Comparison of ENCODE assay signal across 27 mouse cellular contexts in genomic region chr17:46021173-46021572, GRCm38 (mm10).
"Had no signal": no experiment of that assay in that cellular context is flagged by ENCODE, and none has a peak within 500 bp of the region (broad histone marks: within the 10 kb centered on the region; RNA-seq: fewer than 3 reads in every experiment).

No protein-coding gene starts in this region.

- H3K27me3 ChIP-seq: embryonic facial prominence, embryonic 12.5 days; embryonic facial prominence, embryonic 13.5 days; embryonic facial prominence, embryonic 15.5 days; forebrain, embryonic 12.5 days; forebrain, embryonic 13.5 days; forebrain, embryonic 15.5 days had no signal

- ATAC-seq: forebrain, embryonic 13.5 days; forebrain, embryonic 14.5 days; forebrain, embryonic 15.5 days; forebrain, embryonic 16.5 days; forebrain, postnatal 0 days had no signal

- H3K27ac ChIP-seq: embryonic facial prominence, embryonic 10.5 days; embryonic facial prominence, embryonic 12.5 days; embryonic facial prominence, embryonic 15.5 days; forebrain, embryonic 10.5 days; forebrain, embryonic 12.5 days; forebrain, embryonic 15.5 days; heart, adult 2 months had no signal

- H3K4me3 ChIP-seq: embryonic facial prominence, embryonic 10.5 days; embryonic facial prominence, embryonic 12.5 days; embryonic facial prominence, embryonic 13.5 days; embryonic facial prominence, embryonic 15.5 days; erythroblast, embryonic 14.5 days; forebrain, embryonic 10.5 days; forebrain, embryonic 12.5 days; forebrain, embryonic 13.5 days; forebrain, embryonic 15.5 days; heart, adult 2 months had no signal

- H3K9ac ChIP-seq: embryonic facial prominence, embryonic 12.5 days; embryonic facial prominence, embryonic 13.5 days; embryonic facial prominence, embryonic 15.5 days; forebrain, embryonic 12.5 days; forebrain, embryonic 13.5 days; forebrain, embryonic 15.5 days; forebrain, postnatal 0 days had no signal

- H3K4me2 ChIP-seq: embryonic facial prominence, embryonic 12.5 days; embryonic facial prominence, embryonic 13.5 days; embryonic facial prominence, embryonic 15.5 days; forebrain, embryonic 12.5 days; forebrain, embryonic 13.5 days; forebrain, embryonic 15.5 days had no signal

- H3K9me3 ChIP-seq: embryonic facial prominence, embryonic 10.5 days; embryonic facial prominence, embryonic 12.5 days; embryonic facial prominence, embryonic 13.5 days; embryonic facial prominence, embryonic 15.5 days; forebrain, embryonic 10.5 days; forebrain, embryonic 12.5 days; forebrain, embryonic 13.5 days; forebrain, embryonic 15.5 days had no signal

- DNase-seq: cerebellum, adult 18-20 months; cerebellum, adult 2 months; cerebellum, adult 8-10 months; cerebellum, adult 9-10 months; cerebellum, adult 9-11 months; cerebellum, postnatal 10 days; cerebellum, postnatal 14 days; cerebellum, postnatal 25 days; cerebellum, postnatal 36 days; embryo, embryonic 11 days; forebrain, postnatal 0 days; gastrocnemius, postnatal 10 days; gastrocnemius, postnatal 14 days; gastrocnemius, postnatal 25 days; heart, adult 18-20 months; heart, adult 2 months had no signal
